Mouse (Mus musculus): ENCODE results near the gene Fstl5. TPM values are rescaled to one million over a fixed set of nuclear protein-coding genes. Genes with fewer than 3 reads are reported as not detected.

Fstl5 gene
- 10 to 100 TPM; 28.9 to 29.6 TPM for total RNA-seq (2021)
- long read RNA-seq, experiment 1, full-length matches to known transcripts: 9 of 24 reads
- long read RNA-seq, experiment 1, partial matches to known transcripts: 2 of 24 reads
- long read RNA-seq, experiment 1, other reads (novel, unspliced or antisense): 13 of 24 reads
- long read RNA-seq, experiment 2, full-length matches to known transcripts: 23 of 31 reads
- long read RNA-seq, experiment 2, partial matches to known transcripts: 2 of 31 reads
- long read RNA-seq, experiment 2, other reads (novel, unspliced or antisense): 6 of 31 reads

- peak; percentile 77 to 83 for DNase-seq (ENCODE audit: low spot score in 2 of 2)
Measured at GRCm38 (mm10) chr3:76074060-76074707, at the start of gene Fstl5. Fstl5 (plus strand) TSS chr3:76074270.

- DNase-seq (ENCODE audit: low spot score in 2 of 2): no peak
Measured at GRCm38 (mm10) chr3:76025523-76025922, 48.5 kb upstream of the Fstl5 start.

GRCm38 (mm10) chr3:76051124-76051523 is 22.9 kb upstream of the Fstl5 start:
- DNase-seq (ENCODE audit: low spot score in 2 of 2): no peak

- peak; percentile 26 to 53 for DNase-seq (ENCODE audit: low spot score in 2 of 2)
Measured at GRCm38 (mm10) chr3:76061996-76062395, 12.1 kb upstream of the Fstl5 start.

GRCm38 (mm10) chr3:76067920-76068319 is 6.2 kb upstream of the Fstl5 start:
- DNase-seq (ENCODE audit: low spot score in 2 of 2): peak in 1 of 2 experiments; percentile 93

- no peak for DNase-seq (ENCODE audit: low spot score in 2 of 2)
Measured at GRCm38 (mm10) chr3:76072826-76073225, 1.2 kb upstream of the Fstl5 start.

- DNase-seq (ENCODE audit: low spot score in 2 of 2): peak in 1 of 2 experiments; percentile 4
Measured at GRCm38 (mm10) chr3:76140445-76140844, 66.4 kb downstream of the Fstl5 start.

- no peak for DNase-seq (ENCODE audit: low spot score in 2 of 2)
Measured at GRCm38 (mm10) chr3:76147846-76148245, 73.8 kb downstream of the Fstl5 start.

GRCm38 (mm10) chr3:76238834-76239233 is 164.8 kb downstream of the Fstl5 start:
- DNase-seq (ENCODE audit: low spot score in 2 of 2): no peak

GRCm38 (mm10) chr3:76251385-76251784 is 177.3 kb downstream of the Fstl5 start:
- DNase-seq (ENCODE audit: low spot score in 2 of 2): no peak

GRCm38 (mm10) chr3:76292993-76293392 is 218.9 kb downstream of the Fstl5 start:
- DNase-seq (ENCODE audit: low spot score in 2 of 2): no peak

- DNase-seq (ENCODE audit: low spot score in 2 of 2): no peak
Measured at GRCm38 (mm10) chr3:76294394-76294793, 220.3 kb downstream of the Fstl5 start.

GRCm38 (mm10) chr3:76301026-76301773 is 227.1 kb downstream of the Fstl5 start:
- DNase-seq (ENCODE audit: low spot score in 2 of 2): no peak

GRCm38 (mm10) chr3:76316991-76317390 is 242.9 kb downstream of the Fstl5 start:
- DNase-seq (ENCODE audit: low spot score in 2 of 2): no peak

GRCm38 (mm10) chr3:76319531-76319930 is 245.5 kb downstream of the Fstl5 start:
- no peak for DNase-seq (ENCODE audit: low spot score in 2 of 2)

GRCm38 (mm10) chr3:76322431-76322830 is 248.4 kb downstream of the Fstl5 start:
- no peak for DNase-seq (ENCODE audit: low spot score in 2 of 2)

- DNase-seq (ENCODE audit: low spot score in 2 of 2): no peak
Measured at GRCm38 (mm10) chr3:76336922-76337321, 262.9 kb downstream of the Fstl5 start.

GRCm38 (mm10) chr3:76367000-76367399 is 292.9 kb downstream of the Fstl5 start:
- no peak for DNase-seq (ENCODE audit: low spot score in 2 of 2)

- no peak for DNase-seq (ENCODE audit: low spot score in 2 of 2)
Measured at GRCm38 (mm10) chr3:76369910-76370309, 295.8 kb downstream of the Fstl5 start.

- peak in 1 of 2 experiments; percentile 8 for DNase-seq (ENCODE audit: low spot score in 2 of 2)
Measured at GRCm38 (mm10) chr3:76428775-76429372, 354.8 kb downstream of the Fstl5 start.

GRCm38 (mm10) chr3:76467229-76467874 is 393.3 kb downstream of the Fstl5 start:
- DNase-seq (ENCODE audit: low spot score in 2 of 2): no peak

All from layer of hippocampus, postnatal 14 days (tissue).